Mouse (Mus musculus) midbrain, embryonic 13.5 days (tissue): ENCODE data around the gene Crtc2. TPM values are rescaled to one million over a fixed set of nuclear protein-coding genes. Genes with fewer than 3 reads are reported as not detected.
"Not testable (repeated sequence)": the region's sequence is repeated elsewhere in the genome, so short reads cannot be mapped to it uniquely, and the experiment has no call there.

Source experiments
- ATAC-seq: fragments of 200-750 bp; cut with Nextera tagmentation; 2 replicates; pipeline ENCODE4 v1.8.0; 2017; ENCODE audit warnings: mild to moderate bottlenecking, moderate TSS enrichment, moderate library complexity
- H3K27ac ChIP-seq: fragments of 300-500 bp; sonication (generic); 2 replicates; pipeline ENCODE4 v1.5.1; 2015; ENCODE audit warnings: inconsistent platforms, mild to moderate bottlenecking, moderate library complexity
- H3K27me3 ChIP-seq: fragments of 300-500 bp; sonication (generic); 2 replicates; pipeline ENCODE4 v1.6.1; 2015; ENCODE audit warnings: mild to moderate bottlenecking, inconsistent platforms
- H3K36me3 ChIP-seq: fragments of 300-500 bp; sonication (generic); 2 replicates; pipeline ENCODE4 v1.6.1; 2015; ENCODE audit warnings: mild to moderate bottlenecking, inconsistent platforms
- H3K4me1 ChIP-seq: fragments of 300-500 bp; sonication (generic); replicated peaks from 2 replicates; pipeline ENCODE4 v1.6.1; 2015; ENCODE audit warnings: inconsistent platforms
- H3K4me2 ChIP-seq: fragments of 300-500 bp; sonication (generic); replicated peaks from 2 replicates; pipeline ENCODE4 v1.6.1; 2015; ENCODE audit warnings: moderate library complexity, mild to moderate bottlenecking, inconsistent platforms
- H3K4me3 ChIP-seq: fragments of 300-500 bp; sonication (generic); replicated peaks from 2 replicates; pipeline ENCODE4 v1.5.1; 2015; ENCODE audit warnings: mild to moderate bottlenecking, inconsistent platforms
- H3K9ac ChIP-seq: fragments of 300-500 bp; sonication (generic); replicated peaks from 2 replicates; pipeline ENCODE4 v1.6.1; 2015; ENCODE audit warnings: mild to moderate bottlenecking, inconsistent platforms
- H3K9me3 ChIP-seq: fragments of 300-500 bp; sonication (generic); 2 replicates; pipeline ENCODE4 v1.6.1; 2016; ENCODE audit warnings: mild to moderate bottlenecking, inconsistent platforms
- WGBS: fragments of 180-500 bp; shearing (Covaris S2); methylation state at CpG from one replicate; pipeline ENCODE4 v1.1.7; 2015; 5-methylcytosine and 5-hydroxymethylcytosine counted together
- polyA plus RNA-seq: library from polyadenylated mRNA; unstranded; fragments of >200 nt; fragmentation: Nextera tagmentation; extraction: Ambion mirVana; gene quantifications from 2 replicates; pipeline ENCODE4 v1.2.1, GENCODE M21; 2015

Crtc2 gene
- polyA plus RNA-seq, 1 experiment from 2014 or later: 21.4 TPM

- Histone ChIP-seq H3K4me2 (peak overlapping the region; percentile 86), H3K9me3 (no peaks in the 10 kb centered on the region), H3K9ac (peak overlapping the region; percentile 52), H3K36me3 (peaks cover 14% of the 10 kb centered on the region), H3K4me1 (peaks cover 31% of the 10 kb centered on the region), H3K4me3 (peak overlapping the region; percentile 70), H3K27me3 (no peaks in the 10 kb centered on the region), H3K27ac (peak overlapping the region; percentile 89)
- 3% methylated on average over 3 of the region's 3 CpGs for WGBS
- ATAC-seq: no peak; the same call in 1 of the 2 replicates
Observed at GRCm38 (mm10) chr3:90247630-90247959, 6.4 kb upstream of the Crtc2 start.

GRCm38 (mm10) chr3:90247960-90248745 lies 5.8 kb upstream of the Crtc2 start, which contains the start of gene Slc39a1:
Slc39a1 (plus strand) TSS chr3:90248172.
- ATAC-seq: peak; percentile 96
- Histone ChIP-seq H3K4me1 (peaks cover 26% of the 10 kb centered on the region), H3K27ac (peak within 1 kb of the TSS; percentile 89), H3K27me3 (no peaks in the 10 kb centered on the region), H3K9me3 (no peaks in the 10 kb centered on the region), H3K36me3 (peaks cover 14% of the 10 kb centered on the region), H3K4me3 (peak within 1 kb of the TSS; percentile 70), H3K4me2 (peak within 1 kb of the TSS; percentile 86), H3K9ac (peak within 1 kb of the TSS; percentile 84)
- WGBS: under 1% methylated on average over 44 of the region's 44 CpGs

- Histone ChIP-seq H3K4me3 (peak overlapping the region; percentile 70), H3K4me1 (peaks cover 20% of the 10 kb centered on the region), H3K9me3 (no peaks in the 10 kb centered on the region), H3K4me2 (peak overlapping the region; percentile 86), H3K27ac (peak overlapping the region; percentile 89), H3K36me3 (peaks cover 14% of the 10 kb centered on the region), H3K27me3 (no peaks in the 10 kb centered on the region), H3K9ac (peak overlapping the region; percentile 84)
- ATAC-seq: no peak
- WGBS: 12% methylated on average over 10 of the region's 10 CpGs
Observed at GRCm38 (mm10) chr3:90248746-90249100, 5.2 kb upstream of the Crtc2 start.

GRCm38 (mm10) chr3:90250791-90251190 lies 3.2 kb upstream of the Crtc2 start:
- 86% methylated on average over 6 of the region's 6 CpGs for WGBS
- ATAC-seq: no peak
- H3K27ac ChIP-seq: no peak overlapping the region
- peaks cover 14% of the 10 kb centered on the region for H3K36me3 ChIP-seq
- H3K4me3 ChIP-seq: no peak overlapping the region
- H3K9me3 ChIP-seq: no peaks in the 10 kb centered on the region
- H3K4me1 ChIP-seq: peaks cover 28% of the 10 kb centered on the region
- no peak overlapping the region for H3K9ac ChIP-seq
- no peaks in the 10 kb centered on the region for H3K27me3 ChIP-seq
- H3K4me2 ChIP-seq: no peak overlapping the region

- Histone ChIP-seq H3K4me1 (peaks cover 37% of the 10 kb centered on the region), H3K36me3 (peaks cover 14% of the 10 kb centered on the region)
- H3K27ac ChIP-seq, H3K9ac ChIP-seq, H3K27me3 ChIP-seq, ATAC-seq, H3K4me2 ChIP-seq, H3K4me3 ChIP-seq, H3K9me3 ChIP-seq: not testable (repeated sequence)
- WGBS: 92% methylated on average over 8 of the region's 12 CpGs
Observed at GRCm38 (mm10) chr3:90251731-90252226, 2.2 kb upstream of the Crtc2 start.

GRCm38 (mm10) chr3:90252659-90253058 lies 1.3 kb upstream of the Crtc2 start:
- 97% methylated on average over 2 of the region's 2 CpGs for WGBS
- H3K4me3 ChIP-seq, H3K4me2 ChIP-seq, H3K27ac ChIP-seq, H3K27me3 ChIP-seq, H3K9ac ChIP-seq, H3K9me3 ChIP-seq, ATAC-seq: not testable (repeated sequence)
- Histone ChIP-seq H3K36me3 (peaks cover 22% of the 10 kb centered on the region), H3K4me1 (peaks cover 34% of the 10 kb centered on the region)

- Histone ChIP-seq H3K4me3 (peak overlapping the region; percentile 87; the same call in 1 of the 2 replicates), H3K36me3 (peaks cover 27% of the 10 kb centered on the region), H3K4me1 (peaks cover 33% of the 10 kb centered on the region), H3K4me2 (peak overlapping the region; percentile 92)
- not testable (repeated sequence) for H3K9me3 ChIP-seq, H3K27ac ChIP-seq, H3K27me3 ChIP-seq, H3K9ac ChIP-seq, ATAC-seq
- WGBS: 81% methylated on average over 1 of the region's 1 CpGs
Observed at GRCm38 (mm10) chr3:90253174-90253573, 789 bp upstream of the Crtc2 start.

- H3K27ac ChIP-seq: peak overlapping the region; percentile 83
Observed at GRCm38 (mm10) chr3:90254419-90255193, 643 bp downstream of the Crtc2 start.

GRCm38 (mm10) chr3:90255194-90255565 lies 1.2 kb downstream of the Crtc2 start:
- peaks cover 20% of the 10 kb centered on the region for H3K4me1 ChIP-seq
- H3K36me3 ChIP-seq: peaks cover 47% of the 10 kb centered on the region
- no peak for ATAC-seq
- H3K4me3 ChIP-seq: peak overlapping the region; percentile 87
- WGBS: 28% methylated on average over 2 of the region's 2 CpGs
- H3K27ac ChIP-seq: no peak overlapping the region
- H3K9ac ChIP-seq: peak overlapping the region; percentile 81
- peak overlapping the region; percentile 92 for H3K4me2 ChIP-seq
- no peaks in the 10 kb centered on the region for H3K27me3 ChIP-seq
- H3K9me3 ChIP-seq: no peaks in the 10 kb centered on the region

More at GRCm38 (mm10) chr3:90254419-90255193, 643 bp downstream of the Crtc2 start:
- WGBS: 2% methylated on average over 41 of the region's 41 CpGs
- Histone ChIP-seq H3K27me3 (no peaks in the 10 kb centered on the region), H3K9me3 (no peaks in the 10 kb centered on the region), H3K4me1 (peaks cover 21% of the 10 kb centered on the region), H3K4me2 (peak overlapping the region; percentile 92), H3K36me3 (peaks cover 41% of the 10 kb centered on the region), H3K9ac (peak overlapping the region; percentile 81), H3K4me3 (peak overlapping the region; percentile 87)
- peak; percentile 80 for ATAC-seq

- H3K4me2 ChIP-seq: 0 out of 2 replicates have a peak overlapping the region, but pooled peaks have one; percentile 92
- 91% methylated on average over 14 of the region's 14 CpGs for WGBS
- peaks cover 49% of the 10 kb centered on the region for H3K36me3 ChIP-seq
- H3K27ac ChIP-seq: no peak overlapping the region
- H3K9me3 ChIP-seq: no peaks in the 10 kb centered on the region
- peak overlapping the region; percentile 81; the same call in 1 of the 2 replicates for H3K9ac ChIP-seq
- no peaks in the 10 kb centered on the region for H3K27me3 ChIP-seq
- ATAC-seq: no peak
- peak overlapping the region; percentile 87; the same call in 1 of the 2 replicates for H3K4me3 ChIP-seq
- H3K4me1 ChIP-seq: peaks cover 20% of the 10 kb centered on the region
Observed at GRCm38 (mm10) chr3:90255784-90256353, 1.9 kb downstream of the Crtc2 start.

- Histone ChIP-seq H3K4me1 (peaks cover 20% of the 10 kb centered on the region), H3K27ac (no peak overlapping the region), H3K4me2 (no peak overlapping the region), H3K27me3 (no peaks in the 10 kb centered on the region), H3K9me3 (no peaks in the 10 kb centered on the region), H3K4me3 (no peak overlapping the region), H3K36me3 (peaks cover 50% of the 10 kb centered on the region), H3K9ac (no peak overlapping the region)
- WGBS: 92% methylated on average over 19 of the region's 19 CpGs
- no peak for ATAC-seq
Observed at GRCm38 (mm10) chr3:90256731-90257530, 3.0 kb downstream of the Crtc2 start.
